Mouse (Mus musculus) heart, postnatal 0 days (tissue): ENCODE data around the gene Crybg1.

Experiments used
- CTCF ChIP-seq: IDR thresholded peaks from 2 replicates; pipeline ENCODE4 v1.5.1; 2016; ENCODE audit warnings: antibody characterized with exemption, control low read depth, low read depth
- EP300 ChIP-seq: IDR thresholded peaks from 2 replicates; pipeline ENCODE4 v1.6.1; 2016; ENCODE audit warnings: antibody characterized with exemption, low read depth

- TF ChIP-seq CTCF (no peak), EP300 (no peak)
Observed at GRCm38 (mm10) chr10:44069131-44069530, 79.5 kb downstream of the Crybg1 start.
